Mouse (Mus musculus): ENCODE results near the gene Uqcrh.
A peak's percentile ranks its signal among the peaks of the same experiment; 100 is the strongest.

The Uqcrh gene

GRCm38 (mm10) chr4:116074861-116075620, at the start of gene Uqcrh, which contains the start of gene Lrrc41:
TSS of gene Uqcrh (minus strand) at chr4:116075071.
TSS of gene Lrrc41 (plus strand) at chr4:116075269.
- peak; percentile 85 to 89 for DNase-seq

- DNase-seq, result peak; percentile 63 to 71
Observed at GRCm38 (mm10) chr4:116123602-116124519, 49.0 kb upstream of the Uqcrh start, which contains the start of the genes Rad54l and Pomgnt1. TSS of gene Rad54l (minus strand) at chr4:116123690. TSS of gene Pomgnt1 (plus strand) at chr4:116123840.

GRCm38 (mm10) chr4:116122762-116123161, 47.9 kb upstream of the Uqcrh start:
- no peak for DNase-seq

- DNase-seq, result no peak
Observed at GRCm38 (mm10) chr4:116111486-116111885, 36.6 kb upstream of the Uqcrh start.

GRCm38 (mm10) chr4:116110695-116111094, 35.8 kb upstream of the Uqcrh start:
- no peak for DNase-seq

- DNase-seq, result no peak
Observed at GRCm38 (mm10) chr4:116105278-116105677, 30.4 kb upstream of the Uqcrh start.

GRCm38 (mm10) chr4:116100959-116101358, 26.1 kb upstream of the Uqcrh start:
- DNase-seq, result no peak

GRCm38 (mm10) chr4:116097211-116097610, 22.3 kb upstream of the Uqcrh start:
- no peak for DNase-seq

- no peak for DNase-seq
Observed at GRCm38 (mm10) chr4:116096291-116096690, 21.4 kb upstream of the Uqcrh start.

GRCm38 (mm10) chr4:116088510-116089249, 13.8 kb upstream of the Uqcrh start:
- DNase-seq, result peak in 1 of 2 experiments; percentile 10

GRCm38 (mm10) chr4:116077240-116078095, 2.6 kb upstream of the Uqcrh start:
- no peak for DNase-seq

GRCm38 (mm10) chr4:116076369-116077231, 1.7 kb upstream of the Uqcrh start:
- DNase-seq, result peak in 1 of 2 experiments; percentile 41

- peak; percentile 53 to 62 for DNase-seq
Observed at GRCm38 (mm10) chr4:116075631-116076368, 929 bp upstream of the Uqcrh start.

- DNase-seq, result no peak
Observed at GRCm38 (mm10) chr4:116074145-116074675, 661 bp downstream of the Uqcrh start.

GRCm38 (mm10) chr4:116073146-116073545, 1.7 kb downstream of the Uqcrh start:
- DNase-seq, result no peak

- no peak for DNase-seq
Observed at GRCm38 (mm10) chr4:116070116-116070515, 4.8 kb downstream of the Uqcrh start.

- DNase-seq, result no peak
Observed at GRCm38 (mm10) chr4:116063855-116064254, 11.0 kb downstream of the Uqcrh start.

GRCm38 (mm10) chr4:116059012-116059726, 15.7 kb downstream of the Uqcrh start:
- DNase-seq, result no peak

GRCm38 (mm10) chr4:116057559-116057958, 17.3 kb downstream of the Uqcrh start:
- DNase-seq, result no peak
